Mouse (Mus musculus): ENCODE data around the gene Flnb. TPM values are rescaled to one million over a fixed set of nuclear protein-coding genes. Genes with fewer than 3 reads are reported as not detected.

Flnb gene
- 37.2 and 41.2 TPM in 2 replicates for polyA plus RNA-seq (2012; rRNA removed)

DNA sequence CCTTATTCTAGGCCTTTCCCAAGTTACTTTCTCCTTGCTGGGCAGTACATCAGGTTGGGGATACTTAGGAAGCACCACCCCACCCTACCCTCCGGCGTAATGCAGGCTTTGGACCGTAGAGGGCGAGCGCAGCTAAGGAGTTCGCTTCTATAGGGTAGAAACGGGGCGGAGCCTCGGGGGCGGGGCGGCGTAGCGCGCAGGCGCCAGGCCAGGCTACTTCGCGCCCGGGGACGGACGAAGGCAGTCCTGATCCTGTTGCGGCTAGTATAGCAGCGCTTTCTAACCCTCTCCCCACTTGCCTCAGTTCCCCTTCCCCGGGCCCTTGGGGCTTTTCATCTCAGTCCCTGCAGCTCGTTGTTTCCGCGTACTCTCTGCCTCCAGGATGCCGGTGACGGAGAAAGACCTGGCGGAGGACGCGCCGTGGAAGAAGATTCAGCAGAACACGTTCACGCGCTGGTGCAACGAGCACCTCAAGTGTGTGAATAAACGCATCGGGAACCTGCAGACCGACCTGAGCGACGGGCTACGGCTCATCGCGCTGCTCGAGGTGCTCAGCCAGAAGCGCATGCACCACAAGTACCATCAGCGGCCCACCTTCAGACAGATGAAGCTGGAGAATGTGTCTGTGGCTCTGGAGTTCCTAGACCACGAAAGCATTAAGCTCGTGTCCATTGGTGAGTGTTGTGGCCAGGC lies at the start of gene Flnb:
Gene Flnb, plus strand, starts transcription at position 188 of the 693 bp plus-strand sequence.
- TF ChIP-seq POLR2A (IDR thresholded peaks at IDR 0.05; ENCODE audit: low read depth, low read length): peak; percentile 90
- TF ChIP-seq CTCF (conservative IDR thresholded peaks at IDR 0.05; ENCODE audit: insufficient read depth, insufficient read length, low read depth, low read length): peak; percentile 99
- Histone ChIP-seq H3K27me3 (replicated peaks; ENCODE audit: control insufficient read depth, insufficient read depth, low read length) (no peaks in the 10 kb centered on the region), H3K36me3 (ENCODE audit: control insufficient read depth, insufficient read depth, low read length) (no peaks in the 10 kb centered on the region), H3K4me1 (ENCODE audit: control insufficient read depth, insufficient read depth, low read length) (peaks cover 6% of the 10 kb centered on the region), H3K27ac (ENCODE audit: insufficient read depth, low read depth, low read length) (peak within 1 kb of the TSS; percentile 36), H3K4me3 (ENCODE audit: insufficient read depth, low read depth, low read length) (peak within 1 kb of the TSS; percentile 86)
- WGBS: 1% methylated on average over 49 of the region's 49 CpGs
- DNase-seq: peak; percentile 97

DNA sequence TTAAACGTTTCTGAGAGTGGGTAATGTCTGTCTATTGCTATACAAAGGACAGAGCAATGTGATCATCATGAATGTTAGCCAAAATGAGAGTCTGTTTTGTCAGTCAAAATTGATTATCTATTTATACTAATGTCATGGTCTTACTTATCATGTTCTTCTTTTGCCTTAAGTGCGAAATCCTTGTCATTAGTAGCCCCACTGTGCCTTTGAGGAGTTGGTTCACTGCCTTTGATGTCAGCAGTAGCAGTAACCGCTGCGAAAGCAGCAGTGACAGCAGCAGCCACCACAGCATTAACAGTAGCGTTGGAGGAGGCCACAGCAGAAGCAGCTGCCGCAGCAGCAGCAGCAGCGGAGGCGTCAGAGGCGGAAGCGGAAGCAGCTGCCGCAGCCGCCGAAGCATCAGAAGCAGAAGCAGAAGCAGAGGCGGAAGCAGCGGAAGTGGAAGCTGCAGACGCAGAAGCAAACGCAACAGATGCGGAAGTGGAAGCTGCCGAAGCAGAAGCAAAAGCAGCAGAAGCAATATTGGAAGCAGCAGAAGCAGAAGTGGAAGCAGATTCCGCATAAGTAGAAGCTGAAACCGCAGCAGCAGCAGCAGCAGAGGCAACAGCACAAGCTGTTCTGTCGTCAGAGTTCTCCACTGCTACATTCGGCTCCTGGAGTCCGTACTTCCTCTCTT lies 43.9 kb upstream of the Flnb start:
- H3K4me3 ChIP-seq (ENCODE audit: insufficient read depth, low read depth, low read length): peak overlapping the region; percentile 56
- no peaks in the 10 kb centered on the region for H3K4me1 ChIP-seq (ENCODE audit: control insufficient read depth, insufficient read depth, low read length)
- TF ChIP-seq POLR2A (IDR thresholded peaks at IDR 0.05; ENCODE audit: low read depth, low read length) (no peak), CTCF (conservative IDR thresholded peaks at IDR 0.05; ENCODE audit: insufficient read depth, insufficient read length, low read depth, low read length) (no peak)
- 36% methylated on average over 24 of the region's 24 CpGs for WGBS
- peak overlapping the region; percentile 2; the same call in 1 of the 2 replicates for H3K27ac ChIP-seq (ENCODE audit: insufficient read depth, low read depth, low read length)
- H3K36me3 ChIP-seq (ENCODE audit: control insufficient read depth, insufficient read depth, low read length): no peaks in the 10 kb centered on the region
- no peaks in the 10 kb centered on the region for H3K27me3 ChIP-seq (replicated peaks; ENCODE audit: control insufficient read depth, insufficient read depth, low read length)
- peak; percentile 68 for DNase-seq

GRCm38 (mm10) chr14:7786073-7786472 lies 31.7 kb upstream of the Flnb start:
- H3K4me1 ChIP-seq (ENCODE audit: control insufficient read depth, insufficient read depth, low read length): no peaks in the 10 kb centered on the region
- no peak overlapping the region for H3K4me3 ChIP-seq (ENCODE audit: insufficient read depth, low read depth, low read length)
- H3K27me3 ChIP-seq (replicated peaks; ENCODE audit: control insufficient read depth, insufficient read depth, low read length): no peaks in the 10 kb centered on the region
- H3K36me3 ChIP-seq (ENCODE audit: control insufficient read depth, insufficient read depth, low read length): no peaks in the 10 kb centered on the region
- H3K27ac ChIP-seq (ENCODE audit: insufficient read depth, low read depth, low read length): no peak overlapping the region
- TF ChIP-seq CTCF (conservative IDR thresholded peaks at IDR 0.05; ENCODE audit: insufficient read depth, insufficient read length, low read depth, low read length): no peak
- TF ChIP-seq POLR2A (IDR thresholded peaks at IDR 0.05; ENCODE audit: low read depth, low read length): no peak
- 45% methylated on average over 13 of the region's 13 CpGs for WGBS
- no peak for DNase-seq

GRCm38 (mm10) chr14:7789266-7790030 lies 28.3 kb upstream of the Flnb start:
- no peaks in the 10 kb centered on the region for H3K27me3 ChIP-seq (replicated peaks; ENCODE audit: control insufficient read depth, insufficient read depth, low read length)
- DNase-seq: no peak
- H3K27ac ChIP-seq (ENCODE audit: insufficient read depth, low read depth, low read length): no peak overlapping the region
- H3K36me3 ChIP-seq (ENCODE audit: control insufficient read depth, insufficient read depth, low read length): no peaks in the 10 kb centered on the region
- H3K4me1 ChIP-seq (ENCODE audit: control insufficient read depth, insufficient read depth, low read length): 0 out of 2 replicates have a peak, but pooled peaks cover 3% of the 10 kb centered on the region
- H3K4me3 ChIP-seq (ENCODE audit: insufficient read depth, low read depth, low read length): no peak overlapping the region
- WGBS: 83% methylated on average over 7 of the region's 7 CpGs
- TF ChIP-seq POLR2A (IDR thresholded peaks at IDR 0.05; ENCODE audit: low read depth, low read length) (no peak), CTCF (conservative IDR thresholded peaks at IDR 0.05; ENCODE audit: insufficient read depth, insufficient read length, low read depth, low read length) (no peak)

DNA sequence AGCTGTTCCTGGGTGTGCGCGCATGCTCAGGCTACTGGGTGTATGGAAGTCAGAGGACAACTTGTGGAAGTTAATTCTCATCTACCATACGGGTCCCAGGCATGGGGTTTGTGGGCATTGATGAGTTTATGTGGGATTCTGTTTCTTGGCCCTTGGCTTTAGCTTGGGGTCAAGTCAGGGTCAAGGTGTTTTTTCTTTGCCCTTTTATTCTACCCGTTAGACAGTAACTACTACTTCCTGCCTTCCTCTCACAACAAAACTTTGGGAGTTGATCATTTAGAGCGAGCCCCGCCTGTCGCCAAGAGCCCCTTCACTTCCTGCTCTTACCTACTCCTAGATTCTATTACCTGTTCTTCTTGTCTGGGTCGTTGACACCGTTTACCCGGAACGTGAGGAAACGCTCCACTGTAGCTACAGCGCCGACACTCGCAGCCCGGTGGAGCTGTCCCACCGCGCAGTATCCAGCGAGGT lies 26.7 kb upstream of the Flnb start:
- no peaks in the 10 kb centered on the region for H3K36me3 ChIP-seq (ENCODE audit: control insufficient read depth, insufficient read depth, low read length)

GRCm38 (mm10) chr14:7791532-7792159 lies 26.1 kb upstream of the Flnb start, which contains the start of gene Gm26661:
Gene Gm26661 (plus strand): TSS chr14:7791587.
- TF ChIP-seq CTCF (conservative IDR thresholded peaks at IDR 0.05; ENCODE audit: insufficient read depth, insufficient read length, low read depth, low read length) (0 out of 2 replicates have a peak, but pooled peaks have one; percentile 29), POLR2A (IDR thresholded peaks at IDR 0.05; ENCODE audit: low read depth, low read length) (no peak)
- no peak within 1 kb of the TSS for H3K27ac ChIP-seq (ENCODE audit: insufficient read depth, low read depth, low read length)
- WGBS: 5% methylated on average over 30 of the region's 30 CpGs
- H3K27me3 ChIP-seq (replicated peaks; ENCODE audit: control insufficient read depth, insufficient read depth, low read length): no peaks in the 10 kb centered on the region
- no peaks in the 10 kb centered on the region for H3K36me3 ChIP-seq (ENCODE audit: control insufficient read depth, insufficient read depth, low read length)
- 0 out of 2 replicates have a peak, but pooled peaks cover 3% of the 10 kb centered on the region for H3K4me1 ChIP-seq (ENCODE audit: control insufficient read depth, insufficient read depth, low read length)
- peak within 1 kb of the TSS; percentile 20; the same call in 1 of the 2 replicates for H3K4me3 ChIP-seq (ENCODE audit: insufficient read depth, low read depth, low read length)
- DNase-seq: peak; percentile 84

More for the DNA sequence above, 26.7 kb upstream of the Flnb start:
- H3K4me3 ChIP-seq (ENCODE audit: insufficient read depth, low read depth, low read length): peak overlapping the region; percentile 20; the same call in 1 of the 2 replicates
- no peak for DNase-seq
- H3K27ac ChIP-seq (ENCODE audit: insufficient read depth, low read depth, low read length): no peak overlapping the region
- WGBS: 19% methylated on average over 19 of the region's 19 CpGs
- TF ChIP-seq POLR2A (IDR thresholded peaks at IDR 0.05; ENCODE audit: low read depth, low read length) (no peak), CTCF (conservative IDR thresholded peaks at IDR 0.05; ENCODE audit: insufficient read depth, insufficient read length, low read depth, low read length) (no peak)
- no peaks in the 10 kb centered on the region for H3K27me3 ChIP-seq (replicated peaks; ENCODE audit: control insufficient read depth, insufficient read depth, low read length)
- H3K4me1 ChIP-seq (ENCODE audit: control insufficient read depth, insufficient read depth, low read length): 0 out of 2 replicates have a peak, but pooled peaks cover 3% of the 10 kb centered on the region
